ENCODE assay signal across 13 mouse cellular contexts in the genomic region with DNA sequence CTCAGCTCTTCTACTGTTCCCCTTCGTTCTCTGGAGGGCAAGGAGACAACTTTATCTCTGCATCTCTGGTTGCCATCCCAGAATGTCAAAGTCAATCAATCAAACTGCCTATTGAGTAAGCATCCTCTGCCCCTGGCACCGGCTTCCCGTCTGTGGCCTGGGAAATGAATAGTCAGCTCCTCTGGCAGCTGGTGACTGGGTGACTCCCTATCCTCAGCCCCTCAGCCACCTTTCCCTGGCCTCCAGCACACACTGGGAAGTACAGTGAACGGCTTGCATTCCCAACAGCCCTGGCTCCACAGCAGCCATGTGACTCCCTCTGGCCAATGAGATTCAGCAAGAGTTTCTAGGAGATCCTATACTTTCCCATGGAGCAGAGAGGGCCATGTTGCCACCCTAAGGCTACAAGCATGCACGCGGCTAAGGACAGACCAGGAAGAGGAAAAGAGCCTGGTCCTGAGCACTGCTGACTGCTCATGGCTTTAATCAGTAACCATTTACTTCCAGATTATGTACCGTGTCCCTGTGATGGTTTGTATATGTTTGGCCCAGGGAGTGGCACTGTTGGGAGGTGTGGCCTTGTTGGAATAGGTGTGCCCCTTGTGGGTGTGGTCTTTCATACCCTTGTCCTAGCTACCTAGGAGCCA.
DNase-seq lines count a peak whose midpoint lies in the region; ATAC-seq and TF ChIP-seq lines count a peak whose summit lies in the region.
"Had no signal": no experiment of that assay in that cellular context is flagged by ENCODE, and none has a peak within 500 bp of the region (broad histone marks: within the 10 kb centered on the region; RNA-seq: fewer than 3 reads in every experiment).

No protein-coding gene starts in this region.

- H3K4me3 ChIP-seq in hindbrain, postnatal 0 days (ENCODE audit: low read length), result no peak overlapping the region
- no peak overlapping the region for H3K4me3 ChIP-seq in hindbrain, embryonic 13.5 days
- no peak overlapping the region for H3K4me3 ChIP-seq in lung, postnatal 0 days (ENCODE audit: low read depth, low read length)
- H3K4me3 ChIP-seq: heart, embryonic 15.5 days; midbrain, embryonic 15.5 days had no signal

- no peak for TF ChIP-seq EP300 in lung, postnatal 0 days (IDR thresholded peaks at IDR 0.05)

- 63% methylated on average over 7 of the region's 7 CpGs for WGBS in hindbrain, postnatal 0 days
- WGBS in hindbrain, embryonic 13.5 days, result 61% methylated on average over 7 of the region's 7 CpGs
- WGBS in lung, postnatal 0 days, result 44% methylated on average over 7 of the region's 7 CpGs

- H3K27ac ChIP-seq in hindbrain, postnatal 0 days, result no peak overlapping the region
- H3K27ac ChIP-seq in hindbrain, embryonic 13.5 days, result no peak overlapping the region
- no peak overlapping the region for H3K27ac ChIP-seq in lung, postnatal 0 days (ENCODE audit: low read length)
- H3K27ac ChIP-seq: heart, embryonic 15.5 days; liver, embryonic 14.5 days; midbrain, embryonic 15.5 days had no signal

- peak; percentile 61 for DNase-seq in hindbrain, postnatal 0 days (ENCODE audit: low spot score)
- DNase-seq in 3T3-L1 (ENCODE audit: low read depth, low spot score) (peak; percentile 74), adipocyte (ENCODE audit: low spot score) (peak; percentile 94)
- DNase-seq in lung, postnatal 0 days (ENCODE audit: low spot score), result no peak
- DNase-seq in layer of hippocampus, postnatal 25 days (ENCODE audit: extremely low spot score in 1 of 2, low spot score in 1 of 2), result no peak
- no peak for DNase-seq in left cerebral cortex, postnatal 10 days (ENCODE audit: extremely low spot score in 1 of 2, low spot score in 2 of 2)
- no peak for DNase-seq in right cerebral cortex, postnatal 4 days
- DNase-seq: cerebellum, postnatal 36 days; gastrocnemius, postnatal 10 days had no signal

- H3K9ac ChIP-seq in hindbrain, postnatal 0 days (replicated peaks; ENCODE audit: low read length), result no peak overlapping the region
- no peak overlapping the region for H3K9ac ChIP-seq in hindbrain, embryonic 13.5 days
- no peak overlapping the region for H3K9ac ChIP-seq in lung, postnatal 0 days (replicated peaks; ENCODE audit: low read depth)
- H3K9ac ChIP-seq: heart, embryonic 15.5 days; liver, embryonic 14.5 days; midbrain, embryonic 15.5 days had no signal

- no peaks in the 10 kb centered on the region for H3K27me3 ChIP-seq in hindbrain, postnatal 0 days (ENCODE audit: insufficient read depth, low read length)
- H3K27me3 ChIP-seq in hindbrain, embryonic 13.5 days, result peaks cover 25% of the 10 kb centered on the region
- no peaks in the 10 kb centered on the region for H3K27me3 ChIP-seq in lung, postnatal 0 days (replicated peaks; ENCODE audit: insufficient read depth, low read length)
- H3K27me3 ChIP-seq: heart, embryonic 15.5 days had no signal

- no peak overlapping the region for H3K4me2 ChIP-seq in hindbrain, postnatal 0 days (ENCODE audit: low read depth, low read length)
- no peak overlapping the region for H3K4me2 ChIP-seq in hindbrain, embryonic 13.5 days
- H3K4me2 ChIP-seq in lung, postnatal 0 days (replicated peaks; ENCODE audit: low read depth, low read length), result no peak overlapping the region
- H3K4me2 ChIP-seq: heart, embryonic 15.5 days; midbrain, embryonic 15.5 days had no signal

- TF ChIP-seq CTCF in hindbrain, postnatal 0 days (IDR thresholded peaks at IDR 0.05; ENCODE audit: low read depth), result no peak
- TF ChIP-seq CTCF in lung, postnatal 0 days (IDR thresholded peaks at IDR 0.05), result no peak

- H3K4me1 ChIP-seq in hindbrain, postnatal 0 days (ENCODE audit: insufficient read depth, low read length), result no peaks in the 10 kb centered on the region
- peaks cover 18% of the 10 kb centered on the region for H3K4me1 ChIP-seq in hindbrain, embryonic 13.5 days (replicated peaks)
- no peaks in the 10 kb centered on the region for H3K4me1 ChIP-seq in lung, postnatal 0 days (ENCODE audit: insufficient read depth, low read depth, low read length)
- H3K4me1 ChIP-seq: heart, embryonic 15.5 days had no signal

- intact Hi-C loops in left cerebral cortex, postnatal 10 days (cut with DNase I), result no loop called here

- ATAC-seq in hindbrain, postnatal 0 days, result peak; percentile 70
- ATAC-seq in hindbrain, embryonic 13.5 days (ENCODE audit: low FRiP score), result no peak
- ATAC-seq in lung, postnatal 0 days, result peak; percentile 50
- ATAC-seq: midbrain, embryonic 15.5 days had no signal

- no peaks in the 10 kb centered on the region for H3K36me3 ChIP-seq in hindbrain, postnatal 0 days (ENCODE audit: insufficient read depth, low read length)
- no peaks in the 10 kb centered on the region for H3K36me3 ChIP-seq in hindbrain, embryonic 13.5 days
- H3K36me3 ChIP-seq in lung, postnatal 0 days (ENCODE audit: insufficient read depth, low read length), result no peaks in the 10 kb centered on the region
- H3K36me3 ChIP-seq: heart, embryonic 15.5 days; midbrain, embryonic 15.5 days had no signal

- H3K9me3 ChIP-seq in hindbrain, postnatal 0 days (ENCODE audit: low read length), result no peaks in the 10 kb centered on the region; the same call in 1 of the 2 replicates
- no peaks in the 10 kb centered on the region for H3K9me3 ChIP-seq in hindbrain, embryonic 13.5 days
- no peaks in the 10 kb centered on the region for H3K9me3 ChIP-seq in lung, postnatal 0 days (ENCODE audit: low read length)
- H3K9me3 ChIP-seq: heart, embryonic 15.5 days; midbrain, embryonic 15.5 days had no signal

Comparison
In these comparisons a context has a peak if more than half of its experiments do, and no peak if none do; other contexts are left out.
1. DNase-seq: peak in hindbrain, postnatal 0 days (single experiment), 3T3-L1 (single experiment) and adipocyte (single experiment); none in lung, postnatal 0 days (single experiment), layer of hippocampus, postnatal 25 days (0 of 2), left cerebral cortex, postnatal 10 days (0 of 2) and right cerebral cortex, postnatal 4 days (single experiment).